Mouse (Mus musculus) heart, postnatal 14 days (tissue): ENCODE results near the gene Cdca4. TPM values are rescaled to one million over a fixed set of nuclear protein-coding genes. Genes with fewer than 3 reads are reported as not detected.
A peak's percentile ranks its signal among the peaks of the same experiment; 100 is the strongest.

ENCODE experiments used
- DNase-seq, 2 experiments: peaks; one replicate each; pipeline ENCODE4 v3.0.0; 2021 to 2022
- intact Hi-C: fragments of 180-260 bp; cut with DNase I; formaldehyde crosslinking; loops from one replicate; pipeline ENCODE4 v1.15.1; 2025
- total RNA-seq, 2 experiments: library from RNA; stranded (reverse); gene quantifications; 2 replicates each; pipeline ENCODE4 v1.2.3; 2021

Gene Cdca4
- total RNA-seq, 2 experiments from 2014 or later: 7.8 to 12.1 TPM

DNA sequence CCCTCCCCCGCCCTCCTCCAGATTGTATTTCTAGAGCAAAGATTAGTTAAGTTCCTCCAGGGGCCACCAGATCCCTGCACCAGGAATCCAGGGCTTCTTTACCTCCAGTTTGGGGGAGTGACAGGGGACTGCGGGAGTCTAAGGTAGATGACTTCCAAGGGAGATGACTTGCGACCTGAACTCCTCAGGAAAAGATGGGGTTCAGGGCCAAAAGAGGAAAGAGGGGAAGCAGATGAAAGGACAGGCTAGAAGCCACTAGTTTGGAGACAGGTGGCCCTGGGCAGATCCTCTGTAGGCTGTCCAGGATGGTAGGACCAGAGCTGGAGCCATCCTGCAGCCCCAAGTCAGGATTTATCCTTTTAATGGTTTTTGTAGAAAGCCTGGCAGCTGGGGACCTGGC, 26.3 kb downstream of the Cdca4 start:
- intact Hi-C loops: loop anchor here (5.0 kb wide), 1 partner anchor 56 kb away; no protein-coding TSS in a partner anchor
- no peak for DNase-seq

DNA sequence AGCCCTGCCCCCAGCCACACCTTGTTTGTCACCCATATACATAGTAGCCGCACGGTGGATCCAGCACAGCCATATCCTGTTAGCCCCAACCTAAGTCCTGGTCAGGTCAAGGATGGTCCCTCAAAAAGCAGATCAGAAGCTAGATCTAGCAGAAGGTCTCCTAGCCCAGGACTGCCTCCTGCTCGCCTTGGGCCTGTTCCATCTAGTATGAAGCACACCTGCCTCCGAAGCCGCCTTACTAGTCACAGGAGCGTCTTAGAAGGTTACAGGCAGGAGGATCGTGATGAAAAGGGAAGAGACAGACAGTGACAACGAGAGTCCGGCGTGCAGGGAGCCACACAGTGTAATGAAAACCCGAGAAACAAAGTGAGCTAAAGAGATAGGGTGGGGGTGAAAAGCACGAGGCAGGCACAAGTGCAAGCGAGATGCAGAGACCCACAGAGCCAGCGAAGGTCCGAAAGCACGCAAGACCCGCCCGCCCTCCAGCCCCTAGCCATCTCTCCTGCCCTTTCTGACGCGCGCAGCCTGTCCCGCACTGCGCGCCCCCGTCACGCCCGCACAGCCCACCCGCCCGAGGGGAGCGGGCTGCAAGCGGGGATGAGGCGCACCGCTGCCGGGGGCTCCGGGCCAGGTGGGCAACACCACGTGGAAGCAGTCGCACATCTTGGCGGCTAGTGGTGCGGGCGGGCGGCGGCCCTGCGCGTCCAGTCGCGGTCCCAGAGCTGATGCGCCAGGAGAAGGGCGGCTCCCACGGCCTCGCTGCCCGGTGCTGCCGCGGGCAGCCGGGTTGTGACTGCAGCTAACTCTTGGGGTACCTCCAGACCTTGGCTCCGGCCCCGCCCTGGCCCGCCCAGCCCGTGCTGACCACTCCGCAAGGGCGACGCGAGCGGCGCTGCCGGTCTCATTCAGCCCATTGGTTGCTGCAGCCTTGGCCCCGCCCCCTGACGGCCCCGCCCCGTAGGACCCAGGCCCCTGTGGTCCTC, 27.1 kb downstream of the Cdca4 start, which contains the start of gene Ahnak2:
Gene Ahnak2, minus strand, starts transcription at position 794 of the 983 bp plus-strand sequence.
- peak in 1 of 2 experiments; percentile 27 for DNase-seq
- intact Hi-C loops: loop anchor here (1.0 to 5.0 kb wide), 2 partner anchors 41 to 55 kb away; no protein-coding TSS in a partner anchor

DNA sequence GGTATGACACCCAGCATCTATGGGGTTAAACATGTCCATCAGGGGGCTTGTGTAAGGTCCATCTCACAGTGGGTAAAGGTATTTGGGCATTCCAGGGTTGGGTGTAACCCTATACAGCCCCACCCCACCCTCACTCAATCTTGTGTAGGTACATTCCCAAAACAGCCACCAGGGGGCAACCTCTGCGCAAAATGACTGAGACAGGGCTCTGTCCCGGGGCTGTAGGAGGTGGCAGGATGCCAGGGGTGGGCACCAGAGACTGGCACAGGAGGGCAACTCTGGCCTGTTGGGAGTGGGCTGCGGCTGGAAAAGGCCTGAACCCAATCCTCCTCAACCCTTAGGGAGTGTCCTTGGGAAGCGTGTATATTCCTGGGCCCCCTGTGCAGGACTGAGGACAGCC, 28.7 kb downstream of the Cdca4 start:
- DNase-seq: peak; percentile 69 to 82
- intact Hi-C loops: loop anchor here (5.0 kb wide), 1 partner anchor 53 kb away; no protein-coding TSS in a partner anchor

DNA sequence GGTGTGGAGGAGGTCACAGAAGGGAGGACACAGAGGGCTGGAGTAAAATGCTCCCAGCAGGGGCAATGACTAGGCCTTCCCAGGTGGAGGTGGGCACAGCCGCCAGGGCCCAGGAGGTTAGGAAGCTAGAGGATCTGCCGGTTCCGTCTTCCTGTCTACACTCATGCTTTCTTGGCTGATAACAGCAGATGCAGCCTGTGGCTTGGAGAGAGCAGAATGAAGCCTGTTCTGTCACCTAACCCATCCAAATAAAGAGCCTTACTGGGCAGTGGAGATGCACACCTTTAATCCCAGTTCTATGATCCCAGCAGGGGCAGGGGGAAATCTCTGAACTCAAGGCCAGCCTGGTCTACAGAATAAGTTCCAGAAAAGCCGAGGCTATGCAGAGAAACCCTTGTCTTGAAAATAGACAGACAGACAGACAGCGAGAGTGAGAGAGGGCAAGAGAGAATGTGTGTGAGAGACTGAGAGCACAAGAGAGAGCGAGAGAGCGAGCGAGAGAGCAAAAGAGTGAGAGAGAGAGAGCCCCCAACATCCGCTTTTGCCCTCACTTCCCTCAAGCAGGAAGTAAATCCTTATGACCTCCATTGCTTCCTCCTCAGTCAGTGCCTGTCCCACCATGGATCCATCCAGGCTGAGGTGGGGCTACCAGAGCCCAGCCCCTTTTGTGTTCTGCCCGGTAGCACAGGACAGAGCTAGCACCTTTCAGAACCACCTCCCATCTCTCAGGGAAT, 29.8 kb downstream of the Cdca4 start:
- intact Hi-C loops: no loop called here
- DNase-seq: no peak

DNA sequence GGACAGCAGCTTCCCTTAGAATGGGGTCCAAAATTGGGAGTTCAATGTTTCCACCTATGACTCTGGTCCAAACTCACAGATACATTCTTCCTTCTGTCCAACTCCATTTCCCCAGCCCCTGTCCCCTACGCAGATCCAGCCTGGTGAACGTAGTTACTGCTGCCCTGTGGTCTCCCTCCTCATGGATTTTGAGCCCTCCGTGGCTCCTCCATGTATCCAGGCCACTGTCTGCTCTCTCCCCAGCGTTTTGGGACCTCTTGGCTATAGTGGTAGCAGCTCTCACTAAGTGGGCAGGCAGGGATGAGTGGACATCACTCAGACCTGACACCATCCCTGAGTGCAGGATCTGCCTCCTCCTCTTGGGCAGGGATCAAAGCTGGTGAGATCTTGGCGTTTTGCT, 30.5 kb downstream of the Cdca4 start:
- no peak for DNase-seq
- intact Hi-C loops: no loop called here

DNA sequence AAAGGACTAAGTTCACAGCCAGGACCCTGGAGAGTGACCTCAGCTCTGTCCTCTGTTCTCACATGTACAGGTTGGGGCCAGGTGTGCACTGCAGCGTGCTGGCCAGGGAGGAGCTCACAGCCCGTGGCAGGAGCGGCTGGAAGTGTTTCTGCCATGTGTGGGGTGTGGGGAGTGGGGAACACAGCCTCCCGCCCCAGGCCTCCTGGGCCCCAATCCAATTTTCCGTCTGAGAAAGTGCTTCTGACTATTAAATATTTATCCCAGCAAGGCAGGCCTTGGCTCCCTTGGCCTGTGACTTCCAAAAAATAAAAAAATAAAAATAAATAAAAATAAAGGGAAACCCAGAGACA, 30.9 kb downstream of the Cdca4 start:
- intact Hi-C loops: no loop called here
- no peak for DNase-seq

DNA sequence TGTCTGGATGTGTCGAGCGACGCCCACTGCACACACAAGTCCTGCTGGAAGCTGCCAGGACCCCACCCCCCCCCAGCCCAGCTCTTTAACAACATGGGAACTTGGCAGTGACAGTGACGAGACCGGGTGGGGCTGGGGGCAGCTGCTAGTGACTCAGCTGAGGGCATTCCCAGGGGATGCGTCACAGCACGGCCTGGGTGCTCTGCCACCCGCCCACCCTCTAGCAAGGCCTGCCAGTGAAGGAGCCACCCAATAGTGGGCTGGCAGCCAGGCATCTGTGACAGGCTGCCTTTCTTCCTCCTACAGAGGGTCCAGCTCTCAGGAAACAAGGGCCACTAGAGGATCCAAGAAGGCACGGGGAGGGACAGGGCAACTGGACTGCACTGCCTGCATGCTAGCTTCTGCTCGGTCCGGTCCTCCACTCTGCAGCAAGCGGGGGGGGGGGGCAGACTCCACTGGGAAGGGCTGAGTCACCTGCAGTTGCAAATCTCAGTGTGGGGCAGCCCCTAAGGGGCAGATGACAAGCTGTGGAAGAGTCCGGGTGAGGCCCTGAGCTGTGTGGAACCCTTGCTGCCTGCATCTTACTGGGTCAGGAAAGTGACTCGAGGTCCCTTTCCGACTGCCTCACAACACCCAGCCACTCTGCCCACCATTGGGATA, 31.4 kb downstream of the Cdca4 start:
- intact Hi-C loops: no loop called here
- peak in 1 of 2 experiments; percentile 43 for DNase-seq

DNA sequence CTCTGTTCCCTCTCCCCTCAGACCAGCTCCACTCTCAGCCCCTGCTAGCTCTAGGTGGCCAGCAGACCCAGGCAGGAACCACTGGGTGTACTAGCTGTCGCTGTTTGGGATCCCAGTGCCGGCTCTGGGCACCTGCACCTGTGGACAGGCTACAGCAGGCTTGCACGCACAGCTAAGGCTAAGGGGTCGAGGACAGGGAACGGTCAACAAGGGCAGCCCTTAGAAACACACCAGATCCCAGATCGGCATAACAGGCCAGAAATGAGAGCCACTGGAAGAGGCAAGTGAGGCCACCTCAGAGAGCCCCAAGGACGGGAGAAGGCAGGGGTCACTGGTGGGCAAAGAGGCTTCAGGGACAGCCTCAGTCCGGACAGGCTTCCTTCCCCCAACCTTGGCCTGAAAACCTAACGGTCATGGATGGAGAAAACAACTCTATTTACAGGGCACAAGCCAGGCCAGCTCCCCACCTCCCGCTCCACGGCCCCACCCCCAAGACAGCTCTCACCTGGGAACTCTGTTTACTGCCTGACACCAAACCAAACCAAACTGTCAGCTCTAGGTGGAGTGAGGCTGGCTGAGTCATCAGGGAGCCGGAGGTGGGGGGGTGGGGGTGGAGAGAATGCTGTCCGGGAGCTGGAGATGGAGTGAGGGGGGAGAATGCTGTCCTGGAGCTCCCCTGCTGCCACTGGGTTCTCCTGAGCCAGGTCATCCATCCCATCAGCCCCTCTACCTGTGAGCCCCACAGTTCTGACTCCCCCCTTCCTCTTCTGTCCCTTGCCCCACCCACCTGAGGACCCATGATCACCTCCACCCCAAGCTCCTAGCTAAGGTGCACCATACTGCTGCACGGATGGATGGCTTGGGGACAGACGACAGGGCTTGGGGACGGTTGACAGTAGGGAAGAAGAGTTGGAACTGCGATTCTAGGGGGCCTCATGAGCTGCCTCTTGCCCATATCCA, 32.4 kb downstream of the Cdca4 start:
- intact Hi-C loops: no loop called here
- no peak for DNase-seq

DNA sequence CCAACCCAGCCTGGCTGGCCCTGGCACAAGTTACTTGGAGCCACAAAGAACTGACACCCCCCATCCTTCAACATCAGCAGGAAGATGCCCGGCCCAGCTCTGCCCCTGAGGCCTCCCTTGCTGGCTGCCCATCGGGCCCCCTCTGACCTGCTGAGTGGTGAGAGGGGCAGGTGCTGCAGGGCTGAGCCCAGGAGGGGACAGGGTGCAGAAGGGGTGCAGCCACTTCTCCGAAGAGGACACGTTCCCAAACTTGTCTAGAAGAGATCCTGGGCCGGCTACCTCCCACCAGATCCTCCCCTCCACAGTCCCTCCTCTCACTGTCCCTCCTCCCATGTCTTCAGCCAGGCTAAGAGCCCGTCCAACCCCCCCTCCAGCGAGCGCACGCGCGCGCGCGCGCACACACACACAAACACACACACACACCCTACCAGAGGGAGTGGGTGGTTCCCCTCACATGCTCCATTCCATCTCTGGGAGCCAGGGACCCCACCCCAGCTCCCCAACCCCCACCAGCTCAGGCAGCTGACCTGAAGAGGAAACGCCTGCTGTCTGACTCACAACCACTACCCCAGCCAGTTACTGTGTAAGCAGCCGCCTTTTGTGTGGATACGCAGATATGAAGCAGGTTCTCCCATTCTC, 33.6 kb downstream of the Cdca4 start:
- DNase-seq: peak; percentile 62 to 64
- intact Hi-C loops: no loop called here

DNA sequence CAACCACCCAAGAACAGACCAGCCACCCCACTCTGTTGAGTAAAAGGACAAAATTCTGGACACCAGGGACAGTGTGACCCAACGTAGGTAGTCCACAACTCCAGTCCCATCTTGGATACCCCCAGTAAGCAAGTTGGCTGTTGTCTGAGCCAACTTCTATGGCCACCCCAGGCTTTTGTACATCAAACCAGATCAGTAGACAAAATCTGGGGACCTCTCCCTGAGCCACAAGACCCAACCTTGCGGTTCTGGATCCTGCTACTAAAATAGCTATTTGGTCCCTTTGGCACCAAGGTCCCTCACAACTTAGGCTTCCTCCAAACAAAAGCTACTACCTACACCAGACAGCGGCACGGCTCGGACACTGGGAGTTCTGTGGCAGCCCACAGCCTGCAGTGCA, 34.2 kb downstream of the Cdca4 start:
- intact Hi-C loops: no loop called here
- no peak for DNase-seq

DNA sequence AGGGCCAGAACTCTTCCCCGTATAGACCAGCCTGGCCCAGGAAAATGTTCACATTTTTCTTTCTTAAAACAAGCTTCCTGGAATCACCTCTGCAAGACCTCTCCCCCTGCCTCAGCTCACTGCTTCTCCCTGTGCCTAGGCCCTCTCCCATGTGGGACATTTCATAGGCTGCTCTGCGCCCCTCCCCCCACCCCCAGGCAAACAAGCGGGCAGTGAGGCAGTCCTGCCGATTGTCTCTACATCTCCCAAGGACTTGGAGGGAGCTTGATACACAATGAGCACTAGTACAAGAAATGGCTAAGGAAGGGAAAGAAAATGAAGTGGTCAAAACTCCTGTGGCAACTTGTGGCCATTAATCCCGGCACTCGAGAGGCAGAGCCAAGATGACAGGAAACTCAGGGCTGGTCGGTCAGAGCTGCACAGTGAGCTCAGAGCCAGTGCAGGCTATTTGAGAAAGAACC, 34.8 kb downstream of the Cdca4 start:
- no peak for DNase-seq
- intact Hi-C loops: no loop called here

DNA sequence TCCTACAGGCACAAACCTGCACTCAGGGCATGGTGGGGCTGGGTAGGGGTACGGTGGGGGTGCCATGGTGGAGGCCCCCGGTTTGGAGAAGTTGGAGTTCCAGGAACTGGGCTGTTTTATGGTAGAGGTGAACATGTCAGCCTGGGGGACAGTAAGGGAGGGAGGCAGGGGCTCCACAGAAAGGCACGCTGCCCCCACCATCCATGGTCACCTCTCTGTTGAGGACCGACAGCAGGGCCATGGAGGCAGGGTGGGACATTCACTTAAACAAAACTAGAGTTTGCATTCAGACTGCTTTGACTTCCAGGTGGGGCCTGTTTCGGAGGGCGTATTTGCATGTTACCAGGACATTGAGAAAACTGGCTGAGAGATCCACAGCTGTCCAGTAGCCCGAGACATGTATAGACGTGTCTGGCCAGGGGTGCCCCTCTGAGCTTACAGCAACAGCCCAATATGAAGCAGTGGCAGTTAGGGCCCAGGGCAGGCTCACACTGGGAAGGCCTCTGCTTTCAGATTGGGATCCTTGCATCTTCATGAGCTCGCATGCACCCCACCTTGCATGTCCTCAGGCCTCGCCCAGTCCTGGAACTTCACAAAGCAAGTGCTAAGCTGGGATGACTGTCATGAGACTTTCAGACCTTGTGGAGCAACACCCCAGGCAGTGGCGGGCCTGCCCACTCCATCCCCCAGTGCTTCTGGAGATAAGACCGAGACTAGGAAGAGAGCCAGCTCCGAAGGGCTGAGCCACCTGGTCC, 35.4 kb downstream of the Cdca4 start:
- peak; percentile 80 to 85 for DNase-seq
- intact Hi-C loops: no loop called here

DNA sequence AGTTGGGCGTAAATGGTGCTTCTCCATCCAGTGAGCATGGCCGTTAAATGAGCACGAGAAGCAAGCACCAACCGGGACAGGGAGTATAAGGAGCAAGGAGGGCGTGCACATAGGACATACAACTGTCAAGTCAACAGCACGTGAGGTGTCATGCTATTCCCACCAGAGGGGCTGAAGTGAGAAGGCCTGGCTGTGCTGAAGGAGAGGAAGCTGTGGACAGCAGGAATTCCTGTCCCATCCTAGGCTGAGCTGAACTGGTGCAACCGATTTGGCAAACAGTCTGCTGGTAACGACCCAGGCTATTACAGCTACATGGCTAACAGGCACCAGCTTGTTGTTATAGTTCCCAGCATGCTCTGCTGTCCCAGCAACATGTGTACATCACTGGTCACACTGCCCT, 38.2 kb downstream of the Cdca4 start:
- DNase-seq: no peak
- intact Hi-C loops: no loop called here

DNA sequence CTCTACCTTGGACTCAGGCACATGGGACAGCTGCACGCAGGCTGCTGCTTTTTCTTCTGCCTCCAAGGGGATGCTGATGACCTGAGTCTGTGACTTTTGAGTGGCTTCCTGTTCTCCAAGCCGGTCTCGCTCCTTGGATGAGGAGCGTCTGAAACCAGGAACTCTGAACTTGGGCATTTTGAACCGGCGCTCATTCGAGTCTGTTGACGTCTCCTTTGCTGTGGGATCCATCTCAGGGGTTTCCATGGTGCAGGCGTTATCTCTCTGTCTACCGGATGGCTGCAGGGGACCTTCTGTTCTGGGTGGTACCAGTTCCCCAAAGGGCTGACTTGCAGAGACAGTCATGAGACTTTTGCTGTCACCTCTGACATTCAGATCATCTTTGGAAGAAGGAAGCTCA, 54.7 kb downstream of the Cdca4 start:
- intact Hi-C loops: no loop called here
- no peak for DNase-seq

DNA sequence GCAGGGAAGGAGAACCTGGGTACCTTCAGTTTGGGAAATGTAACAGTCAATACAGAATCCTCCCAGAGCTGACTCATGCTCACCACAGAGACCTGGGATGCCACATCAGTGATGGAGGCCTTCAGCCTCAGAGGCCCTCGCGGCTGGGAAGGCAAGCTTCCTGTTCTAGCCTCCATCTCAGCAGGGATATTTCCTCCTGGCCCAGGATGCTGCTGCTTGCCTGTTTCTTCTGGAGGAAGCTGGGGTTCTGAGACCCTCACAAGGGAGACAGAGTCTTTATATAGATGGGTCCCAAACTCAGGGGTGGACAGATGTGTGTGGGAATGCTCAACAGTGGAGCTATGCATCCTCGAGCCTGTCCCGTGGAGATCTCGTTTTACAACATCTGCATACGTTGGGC, 55.2 kb downstream of the Cdca4 start:
- intact Hi-C loops: no loop called here
- no peak for DNase-seq

DNA sequence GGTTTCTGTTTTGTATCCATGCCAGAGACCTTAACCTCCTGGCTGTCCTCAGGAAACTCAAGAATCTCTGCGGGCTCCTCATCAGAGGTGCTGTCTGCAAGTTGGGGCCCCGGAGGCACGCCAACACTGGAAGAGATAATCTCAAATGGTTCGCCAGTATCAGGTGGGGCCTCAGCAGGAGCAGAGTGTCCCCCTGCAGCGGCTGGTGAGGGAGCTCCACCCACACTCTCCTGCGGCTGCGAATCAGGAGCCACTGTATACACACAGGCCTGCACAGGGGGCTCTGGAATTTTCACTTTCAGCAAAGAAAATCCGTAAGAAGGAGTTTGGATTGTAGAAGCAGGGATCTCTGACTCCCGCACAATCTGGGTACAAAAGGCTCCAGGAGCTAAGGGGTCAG, 55.9 kb downstream of the Cdca4 start:
- DNase-seq: no peak
- intact Hi-C loops: no loop called here

DNA sequence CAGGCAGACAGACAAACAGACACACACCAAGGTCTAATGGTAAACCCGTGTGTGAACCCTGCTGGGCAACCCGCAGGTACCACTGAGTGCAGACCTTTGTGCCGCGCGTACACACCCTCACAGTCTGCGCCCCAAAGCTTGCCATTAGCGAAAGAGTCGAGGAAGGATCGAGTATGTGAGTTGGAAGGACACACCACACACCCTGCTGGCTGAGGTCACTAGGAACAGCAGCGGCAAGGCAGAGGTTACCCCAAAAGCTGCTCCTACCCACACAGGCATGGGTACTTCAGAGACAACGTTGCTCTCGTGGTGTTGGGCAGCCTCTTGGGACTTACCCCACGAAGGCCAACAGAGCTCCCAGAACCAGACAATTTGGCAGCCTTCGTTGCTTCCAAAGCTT, 56.9 kb downstream of the Cdca4 start:
- intact Hi-C loops: no loop called here
- no peak for DNase-seq

DNA sequence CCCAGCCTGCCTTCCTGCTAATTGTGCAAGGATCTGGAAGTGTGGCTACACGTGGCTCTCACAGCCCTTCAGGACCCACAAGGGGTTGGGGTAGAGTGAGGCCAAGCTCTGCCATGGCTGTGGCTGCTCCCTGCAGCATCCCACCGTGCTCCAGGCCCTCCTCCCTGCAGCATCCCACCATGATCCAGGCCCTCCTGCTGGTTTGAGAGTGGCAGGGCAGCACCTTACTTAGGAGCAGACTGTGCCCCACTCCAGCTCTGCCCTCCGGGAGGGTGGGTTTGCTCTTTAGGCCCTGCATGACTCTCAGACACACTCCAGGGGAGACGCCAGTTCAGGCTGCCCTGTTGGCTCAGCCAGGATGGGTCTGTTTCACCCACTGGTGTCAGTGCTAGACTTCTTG, 58.8 kb downstream of the Cdca4 start:
- intact Hi-C loops: no loop called here
- DNase-seq: no peak
